Mouse (Mus musculus): Measurements from ENCODE around the gene Derl2. TPM values are rescaled to one million over a fixed set of nuclear protein-coding genes. Genes with fewer than 3 reads are reported as not detected.

The Derl2 gene
- total RNA-seq, 2 experiments from 2014 or later, result 15.9 to 19.3 TPM

Other genes starting within 250 kb of the Derl2 start
- gene Scimp, start 207.3 kb downstream of the Derl2 start, total RNA-seq (2021), result under 1 TPM in 1 of 2 experiments, not detected in 1; 0.22 TPM
- gene Rabep1, start 175.1 kb downstream of the Derl2 start, total RNA-seq (2021), result 10 to 100 TPM; 22.7 to 24.3 TPM
- gene Nup88, start 49.9 kb downstream of the Derl2 start, total RNA-seq (2021), result 10 to 100 TPM; 36.7 to 38.6 TPM
- 10 to 100 TPM; 11.4 to 13.4 TPM for gene Rpain, start 49.6 kb downstream of the Derl2 start, total RNA-seq (2021)
- gene C1qbp, start 36.8 kb downstream of the Derl2 start, total RNA-seq (2021), result 100 to 1,000 TPM; 146 to 150 TPM
- 1 to 10 TPM; 7.0 to 9.8 TPM for gene Dhx33, start 15.4 kb downstream of the Derl2 start, total RNA-seq (2021)
- 1 to 10 TPM; 5.1 to 6.4 TPM for gene Mis12, start 230 bp downstream of the Derl2 start, total RNA-seq (2021)
- 1 to 10 TPM in 1 of 2 experiments, under 1 TPM in 1; 0.84 to 1.5 TPM for gene 6330403K07Rik, start 13.7 kb upstream of the Derl2 start, total RNA-seq (2021)
- under 1 TPM; 0.37 to 0.66 TPM for gene Nlrp1a, start 124.9 kb upstream of the Derl2 start, total RNA-seq (2021)
- gene Nlrp1b, start 210.9 kb upstream of the Derl2 start, total RNA-seq (2021), result under 1 TPM; 0.08 to 0.11 TPM